Mouse (Mus musculus) E14TG2a.4 (cell line): ENCODE data around the gene Olfr458.

Experiments used
- H3K27me3 ChIP-seq: 2 replicates; pipeline ENCODE4 v1.6.1; 2014; ENCODE audit warnings: low read length, control low read depth; ENCODE audit not compliant: insufficient read depth
- H3K36me3 ChIP-seq: 2 replicates; pipeline ENCODE4 v1.6.1; 2014; ENCODE audit warnings: low read length, control low read depth; ENCODE audit not compliant: insufficient read depth
- H3K4me1 ChIP-seq: replicated peaks from 2 replicates; pipeline ENCODE4 v1.6.1; 2014; ENCODE audit warnings: low read depth, low read length, control low read depth
- H3K4me3 ChIP-seq: replicated peaks from 2 replicates; pipeline ENCODE4 v1.5.1; 2014; ENCODE audit warnings: mild to moderate bottlenecking, low read length
- H3K9me3 ChIP-seq: 2 replicates; pipeline ENCODE4 v1.6.1; 2014; ENCODE audit warnings: low read length, control low read depth
- CTCF ChIP-seq: conservative IDR thresholded peaks from 2 replicates; pipeline ENCODE4 v1.5.1; 2014; ENCODE audit warnings: low read length
- NANOG ChIP-seq: IDR thresholded peaks from 2 replicates; pipeline ENCODE4 v1.6.1; 2014; ENCODE audit warnings: borderline replicate concordance, low read length, mixed read lengths
- POU5F1 ChIP-seq: IDR thresholded peaks from 2 replicates; pipeline ENCODE4 v1.6.1; 2014; ENCODE audit warnings: low read length, borderline replicate concordance

Olfr458 gene

DNA sequence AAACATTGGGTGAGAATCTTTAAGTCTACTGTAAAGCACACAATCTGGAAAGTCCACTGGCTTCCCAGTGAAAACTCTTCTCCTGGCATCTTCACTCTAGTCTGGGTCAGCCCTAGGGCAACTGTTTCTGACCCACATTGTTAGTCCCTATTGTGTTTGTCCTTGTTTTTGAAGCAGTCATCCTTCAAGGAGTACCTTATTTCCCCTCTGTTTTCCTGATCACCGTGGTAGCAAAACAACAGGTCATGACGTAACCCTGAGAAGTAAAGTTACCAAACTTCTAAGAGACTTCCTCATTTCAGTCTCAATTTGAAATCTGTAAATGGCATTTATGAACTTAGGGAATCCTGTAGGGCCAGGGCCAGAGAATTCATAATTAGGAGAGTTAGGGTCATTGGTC lies 43.6 kb downstream of the Olfr458 start:
- TF ChIP-seq CTCF (no peak), POU5F1 (no peak), NANOG (no peak)
- no peaks in the 10 kb centered on the region for H3K9me3 ChIP-seq
- no peak overlapping the region for H3K4me3 ChIP-seq
- no peaks in the 10 kb centered on the region for H3K27me3 ChIP-seq
- H3K4me1 ChIP-seq, result no peaks in the 10 kb centered on the region
- no peaks in the 10 kb centered on the region for H3K36me3 ChIP-seq

DNA sequence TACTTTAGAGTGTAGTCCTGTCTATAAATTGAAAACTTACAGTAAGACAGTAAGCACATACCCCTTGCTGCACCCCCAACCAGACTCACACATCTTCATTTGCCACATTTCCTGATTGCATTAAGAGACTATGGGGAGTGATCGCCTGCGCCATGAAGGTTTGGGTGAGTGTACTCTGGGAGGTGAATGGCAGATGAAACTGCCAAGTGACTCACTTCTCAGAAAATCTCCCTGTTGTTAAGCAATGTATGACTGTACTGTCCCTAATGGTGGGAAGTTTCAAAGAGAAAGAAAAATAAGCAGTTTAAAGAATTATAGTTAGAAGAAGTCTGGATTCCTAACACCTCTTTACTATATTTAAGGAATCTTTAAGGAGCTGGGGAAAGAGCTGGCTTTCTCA lies 45.6 kb downstream of the Olfr458 start:
- Histone ChIP-seq H3K4me1 (no peaks in the 10 kb centered on the region), H3K27me3 (no peaks in the 10 kb centered on the region), H3K9me3 (no peaks in the 10 kb centered on the region), H3K4me3 (no peak overlapping the region), H3K36me3 (no peaks in the 10 kb centered on the region)
- no peak for TF ChIP-seq CTCF
- TF ChIP-seq POU5F1, result no peak
- TF ChIP-seq NANOG, result no peak
